Mouse (Mus musculus): ENCODE measurements around the gene Dnajc6. TPM values are rescaled to one million over a fixed set of nuclear protein-coding genes. Genes with fewer than 3 reads are reported as not detected.

The Dnajc6 gene
- total RNA-seq, 2 experiments from 2014 or later: 0.51 to 0.74 TPM

GRCm38 (mm10) chr4:101689645-101690044, 193.2 kb downstream of the Dnajc6 start:
- DNase-seq: peak; percentile 28 to 36

Other genes starting within 250 kb of the Dnajc6 start
- 100 to 1,000 TPM in 1 of 2 experiments, 10 to 100 TPM in 1; 91.2 to 102 TPM for gene Jak1, start 231.4 kb upstream of the Dnajc6 start, total RNA-seq (2021)
- 10 to 100 TPM; 31.6 to 40.8 TPM for gene Ak4, start 77.4 kb upstream of the Dnajc6 start, total RNA-seq (2021)
- 10 to 100 TPM; 22.3 to 27.5 TPM for gene Leprot, start 151.1 kb downstream of the Dnajc6 start, total RNA-seq (2021)
- 1 to 10 TPM; 3.5 to 5.4 TPM for gene Lepr, start 220.8 kb downstream of the Dnajc6 start, total RNA-seq (2021)

Measured in heart, adult 18-20 months (tissue).